Mouse (Mus musculus): ENCODE results near the gene Dip2c. TPM values are rescaled to one million over a fixed set of nuclear protein-coding genes. Genes with fewer than 3 reads are reported as not detected.

Dip2c gene
- total RNA-seq, 2 experiments from 2014 or later: 73.4 to 74.0 TPM

GRCm38 (mm10) chr13:9314713-9315112, 38.4 kb downstream of the Dip2c start:
- no peak for DNase-seq (ENCODE audit: low spot score in 2 of 2)
- intact Hi-C loops (cut with DNase I): no loop called here

DNA sequence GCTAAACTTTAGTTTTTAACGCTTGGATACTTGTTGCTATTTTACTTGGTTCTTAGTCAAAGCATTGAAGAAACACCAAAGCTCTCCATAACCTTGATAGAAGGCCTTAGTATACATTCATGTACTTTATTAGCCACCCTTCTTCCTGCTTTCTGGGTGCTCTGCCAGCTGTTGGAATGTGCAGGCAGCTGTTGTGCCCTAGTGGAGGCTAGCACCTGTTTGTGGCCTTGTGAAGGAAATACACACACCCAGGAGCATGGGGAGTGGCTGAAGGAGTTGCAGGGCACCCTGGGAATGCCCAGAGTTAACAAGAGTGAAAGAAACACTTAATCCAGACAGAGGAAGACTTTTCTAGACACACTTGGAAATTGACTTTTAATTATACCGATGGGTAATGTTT, 43.4 kb downstream of the Dip2c start:
- intact Hi-C loops (cut with DNase I): no loop called here
- DNase-seq (ENCODE audit: low spot score in 2 of 2): no peak

DNA sequence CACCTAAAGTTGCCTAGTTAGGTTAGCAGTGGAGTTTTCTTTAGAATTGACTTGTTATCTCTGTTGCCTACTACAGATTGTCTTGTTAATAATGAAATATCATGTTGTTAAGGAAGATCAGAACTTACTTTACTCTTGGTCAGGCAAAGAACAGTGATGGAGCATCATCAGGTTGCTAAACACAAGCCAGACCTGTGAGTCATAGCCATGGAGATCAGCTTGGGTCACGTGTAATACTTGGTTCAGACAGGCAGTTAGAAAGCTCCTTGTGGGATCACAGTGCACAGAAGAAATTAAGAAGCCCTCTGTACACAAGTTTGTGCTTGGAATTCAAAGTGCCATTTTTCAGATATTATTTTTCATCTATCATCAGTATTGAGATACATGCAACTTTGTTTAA, 48.9 kb downstream of the Dip2c start:
- DNase-seq (ENCODE audit: low spot score in 2 of 2): no peak
- intact Hi-C loops (cut with DNase I): no loop called here

- intact Hi-C loops (cut with DNase I): no loop called here
- DNase-seq (ENCODE audit: low spot score in 2 of 2): peak in 1 of 2 experiments; percentile 30
These were observed 53.1 kb downstream of the Dip2c start for GRCm38 (mm10) chr13:9329307-9329915.

DNA sequence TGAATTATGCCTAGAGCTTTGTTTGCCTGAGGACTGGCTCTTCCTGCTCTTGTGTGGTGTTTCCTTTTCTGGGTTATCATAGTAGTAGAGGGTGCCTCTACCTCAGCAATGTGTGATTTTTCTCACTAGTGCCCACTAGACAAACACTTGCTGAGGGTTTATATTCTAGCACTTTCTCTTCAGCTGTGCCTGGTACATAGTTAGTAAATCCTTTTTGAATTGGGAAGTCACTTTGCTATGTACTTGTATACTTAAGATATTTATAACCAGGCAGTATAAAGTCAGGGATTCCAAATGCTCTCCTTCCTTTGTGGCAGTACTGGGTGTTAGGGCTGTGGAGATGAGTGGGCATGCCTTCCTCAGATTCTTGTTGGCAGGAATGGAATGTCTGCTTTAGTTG, 56.9 kb downstream of the Dip2c start:
- DNase-seq (ENCODE audit: low spot score in 2 of 2): peak in 1 of 2 experiments; percentile 59
- intact Hi-C loops (cut with DNase I): no loop called here

GRCm38 (mm10) chr13:9340293-9340692, 64.0 kb downstream of the Dip2c start:
- no peak for DNase-seq (ENCODE audit: low spot score in 2 of 2)
- intact Hi-C loops (cut with DNase I): no loop called here

DNA sequence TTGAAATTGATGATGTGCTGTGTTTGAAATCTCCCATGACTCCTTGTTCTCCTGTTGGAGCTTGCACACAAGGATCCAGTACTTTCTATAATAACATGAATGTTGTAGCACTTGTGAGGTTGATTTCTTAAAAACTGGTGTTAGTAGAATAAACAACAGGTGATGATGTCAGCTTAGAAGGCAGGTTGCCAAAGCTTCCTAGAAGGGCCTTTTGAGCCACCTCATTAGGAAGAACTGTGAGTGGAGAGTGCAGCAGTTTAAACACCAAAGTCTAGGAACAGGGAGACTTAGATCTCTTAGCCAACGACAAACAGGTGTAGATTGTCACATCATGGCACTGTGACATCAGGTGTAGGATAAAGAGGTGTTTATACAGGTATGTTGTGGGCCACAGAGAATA, 66.4 kb downstream of the Dip2c start:
- intact Hi-C loops (cut with DNase I): no loop called here

GRCm38 (mm10) chr13:9347448-9347847, 71.1 kb downstream of the Dip2c start:
- intact Hi-C loops (cut with DNase I): no loop called here
- no peak for DNase-seq (ENCODE audit: low spot score in 2 of 2)

More for the DNA sequence above, 66.4 kb downstream of the Dip2c start:
- no peak for DNase-seq (ENCODE audit: low spot score in 2 of 2)

- DNase-seq (ENCODE audit: low spot score in 2 of 2): peak; percentile 54 to 88
- intact Hi-C loops (cut with DNase I): no loop called here
These were observed 74.3 kb downstream of the Dip2c start for GRCm38 (mm10) chr13:9350670-9351069.

GRCm38 (mm10) chr13:9353890-9354289, 77.6 kb downstream of the Dip2c start:
- intact Hi-C loops (cut with DNase I): no loop called here

DNA sequence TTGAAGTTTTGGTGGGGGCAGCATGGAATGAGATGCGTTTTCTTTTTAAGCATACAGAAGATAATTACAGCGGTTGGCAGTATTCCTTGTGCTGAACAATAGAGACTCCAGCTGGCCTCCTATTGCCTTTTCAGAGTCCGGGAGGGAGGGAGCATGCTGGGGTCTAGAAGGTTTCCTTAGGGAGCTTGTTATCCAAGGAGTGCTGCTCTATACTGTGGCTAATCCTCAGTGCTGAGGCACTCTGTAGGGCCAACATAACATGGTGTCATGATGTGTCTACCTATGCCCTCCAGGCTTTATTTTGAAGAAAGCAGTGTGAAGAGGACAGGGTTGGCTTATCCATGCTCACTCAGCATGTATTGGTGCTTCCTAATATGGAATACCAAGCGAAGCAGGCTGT, 79.0 kb downstream of the Dip2c start:
- intact Hi-C loops (cut with DNase I): no loop called here
- DNase-seq (ENCODE audit: low spot score in 2 of 2): no peak

More at GRCm38 (mm10) chr13:9353890-9354289, 77.6 kb downstream of the Dip2c start:
- no peak for DNase-seq (ENCODE audit: low spot score in 2 of 2)

DNA sequence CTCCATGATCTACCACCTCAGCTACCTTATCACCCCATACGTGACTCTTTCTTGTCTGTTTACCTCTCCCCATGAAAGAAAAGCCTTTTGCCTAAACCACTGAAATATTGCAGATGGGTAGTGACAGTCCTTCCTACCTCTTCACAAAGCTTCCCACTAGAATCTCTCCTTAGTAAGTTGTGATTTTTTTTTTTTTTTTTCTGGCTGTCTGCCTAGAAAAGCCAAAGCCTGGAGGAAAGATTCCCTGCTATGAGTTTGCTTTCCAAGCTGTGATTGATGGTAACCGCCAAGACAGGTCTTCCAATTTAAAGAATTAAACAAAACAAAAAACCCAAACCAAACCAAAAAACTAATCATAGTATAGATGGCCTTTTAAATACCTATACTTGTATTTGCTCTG, 85.1 kb downstream of the Dip2c start:
- DNase-seq (ENCODE audit: low spot score in 2 of 2): peak in 1 of 2 experiments; percentile 37
- intact Hi-C loops (cut with DNase I): no loop called here

- intact Hi-C loops (cut with DNase I): no loop called here
- DNase-seq (ENCODE audit: low spot score in 2 of 2): no peak
These were observed 95.1 kb downstream of the Dip2c start for GRCm38 (mm10) chr13:9371387-9371786.

DNA sequence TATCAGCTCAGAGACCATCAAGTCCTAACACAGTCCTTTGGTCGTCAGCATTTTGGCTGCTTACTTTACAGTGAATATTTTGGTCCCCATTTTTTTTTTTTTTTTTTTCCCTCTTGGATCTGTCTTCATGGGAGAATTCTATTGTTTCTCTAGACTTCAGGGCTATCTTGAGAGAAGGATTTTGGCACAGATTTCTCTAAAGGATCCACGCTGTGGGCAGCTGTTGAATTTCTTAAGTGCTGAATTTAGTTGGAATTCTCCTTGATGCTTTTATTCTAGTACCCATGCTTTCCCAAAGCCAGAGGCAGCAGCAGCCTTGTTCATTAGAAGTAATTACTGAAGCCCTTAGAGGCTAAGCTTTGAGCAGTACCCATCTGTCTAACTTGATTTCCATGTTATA, 100.8 kb downstream of the Dip2c start:
- peak in 1 of 2 experiments; percentile 46 for DNase-seq (ENCODE audit: low spot score in 2 of 2)
- intact Hi-C loops (cut with DNase I): no loop called here

DNA sequence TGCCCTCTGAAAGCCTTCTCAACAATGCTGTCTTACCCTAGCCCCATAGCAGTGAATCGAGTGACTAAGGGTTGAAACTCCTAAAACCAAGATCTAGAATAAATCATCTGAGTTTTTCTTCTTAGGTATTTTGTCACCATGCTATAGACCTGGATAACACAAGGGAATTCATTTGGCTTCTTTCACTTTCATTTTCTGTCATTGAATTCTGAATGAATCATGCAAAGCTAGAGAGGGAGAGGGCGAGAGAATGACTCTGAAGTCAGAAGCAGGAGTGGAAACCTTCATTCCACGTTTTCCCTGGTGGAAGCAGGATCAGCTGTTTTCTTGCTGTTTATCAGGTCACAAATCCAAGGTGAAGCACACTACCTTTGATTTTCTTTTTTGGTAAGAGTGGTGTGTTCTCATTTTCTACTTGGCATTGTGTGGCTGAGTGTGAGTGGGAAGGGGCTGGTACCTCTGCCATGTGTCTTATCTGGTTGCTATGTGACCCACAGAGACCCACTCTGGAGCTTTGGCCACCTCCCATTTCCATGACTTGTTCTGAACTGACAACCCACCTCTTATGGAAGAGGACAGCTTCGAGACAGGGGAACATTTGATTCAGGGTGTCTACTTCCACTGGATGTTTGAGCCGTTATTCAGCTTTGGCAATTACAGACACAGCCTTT, 104.5 kb downstream of the Dip2c start:
- no peak for DNase-seq (ENCODE audit: low spot score in 2 of 2)
- intact Hi-C loops (cut with DNase I): no loop called here

GRCm38 (mm10) chr13:9388017-9388416, 111.7 kb downstream of the Dip2c start:
- intact Hi-C loops (cut with DNase I): no loop called here
- no peak for DNase-seq (ENCODE audit: low spot score in 2 of 2)

GRCm38 (mm10) chr13:9389334-9389733, 113.0 kb downstream of the Dip2c start:
- intact Hi-C loops (cut with DNase I): no loop called here

DNA sequence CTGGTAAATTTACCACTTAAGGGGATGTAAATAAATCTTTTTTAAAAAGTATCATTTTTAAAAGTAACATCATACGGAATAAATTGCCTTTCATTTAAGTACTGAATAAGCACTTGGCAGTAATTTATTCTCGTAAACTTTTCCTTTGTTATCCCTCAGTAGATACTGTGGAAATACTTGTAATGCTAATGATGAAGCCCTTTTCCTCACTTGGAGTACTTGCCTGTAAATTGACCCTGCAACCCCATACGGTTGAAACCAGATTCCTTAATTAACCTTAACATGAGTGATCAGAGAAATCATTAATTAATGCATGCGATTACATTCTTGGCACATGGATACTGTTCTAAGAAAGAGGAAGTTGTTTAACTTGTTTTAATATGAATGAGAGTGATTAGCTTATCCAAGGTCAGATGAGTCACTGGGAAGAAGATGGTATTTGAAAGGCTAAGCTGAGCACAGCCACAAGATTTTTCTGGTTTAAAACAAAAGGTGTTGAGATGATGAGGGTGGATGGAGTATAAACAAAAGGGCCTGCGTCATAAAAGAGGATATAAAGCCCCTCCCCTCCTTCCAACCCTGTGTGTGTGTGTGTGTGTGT, 114.0 kb downstream of the Dip2c start:
- intact Hi-C loops (cut with DNase I): no loop called here
- no peak for DNase-seq (ENCODE audit: low spot score in 2 of 2)

More at GRCm38 (mm10) chr13:9389334-9389733, 113.0 kb downstream of the Dip2c start:
- no peak for DNase-seq (ENCODE audit: low spot score in 2 of 2)

DNA sequence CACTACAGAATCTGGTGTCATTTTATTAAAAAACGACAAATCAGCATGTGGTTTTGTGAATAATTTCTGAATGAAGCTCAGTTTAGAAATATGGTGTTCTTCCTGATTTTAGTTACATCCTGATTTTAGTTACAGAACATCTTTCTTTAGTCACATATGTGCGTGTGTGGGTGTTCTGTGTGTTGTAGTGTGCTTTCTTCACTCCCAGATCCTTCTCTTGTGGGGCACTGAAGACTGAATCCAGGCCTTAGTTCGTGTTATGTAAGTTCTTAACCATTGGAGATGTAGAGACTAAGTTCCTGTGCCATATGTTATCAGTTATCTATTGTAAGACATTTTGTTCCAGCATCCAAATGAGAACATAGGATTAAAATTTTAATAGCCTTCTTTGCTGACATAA, 117.1 kb downstream of the Dip2c start:
- intact Hi-C loops (cut with DNase I): no loop called here
- DNase-seq (ENCODE audit: low spot score in 2 of 2): peak in 1 of 2 experiments; percentile 53

- intact Hi-C loops (cut with DNase I): no loop called here
These were observed 119.0 kb downstream of the Dip2c start for GRCm38 (mm10) chr13:9395286-9395685.

DNA sequence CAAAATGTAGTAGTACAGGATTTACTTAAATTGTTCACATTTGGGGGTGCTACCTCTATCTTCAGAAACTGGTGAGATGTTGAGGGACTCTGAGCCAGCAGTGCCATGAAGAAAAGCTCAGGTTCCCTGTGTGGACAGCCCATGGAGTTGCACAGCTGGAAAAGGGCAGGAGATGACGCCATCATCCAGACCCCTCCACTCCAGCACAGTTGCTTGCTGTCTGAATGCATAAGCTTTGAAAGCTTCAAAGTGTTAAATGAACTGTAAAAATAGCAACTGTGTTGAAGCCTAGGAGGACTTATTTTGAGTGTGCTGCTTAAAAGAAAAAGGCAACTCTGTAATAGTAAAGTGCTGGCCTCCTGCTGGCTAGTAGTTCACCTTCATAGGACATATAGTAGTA, 122.5 kb downstream of the Dip2c start:
- intact Hi-C loops (cut with DNase I): no loop called here
- DNase-seq (ENCODE audit: low spot score in 2 of 2): no peak

More at GRCm38 (mm10) chr13:9395286-9395685, 119.0 kb downstream of the Dip2c start:
- no peak for DNase-seq (ENCODE audit: low spot score in 2 of 2)

All from left cerebral cortex, postnatal 25 days (tissue).